ENCODE assay signal across 9 mouse cellular contexts in genomic region chr19:3684414-3684813, GRCm38 (mm10). TPM values are rescaled to one million over a fixed set of nuclear protein-coding genes. Genes with fewer than 3 reads are reported as not detected.
A peak's percentile ranks its signal among the peaks of the same experiment; 100 is the strongest.
DNase-seq lines count a peak whose midpoint lies in the region; ATAC-seq lines count a peak whose summit lies in the region.
"Had no signal": no experiment of that assay in that cellular context is flagged by ENCODE, and none has a peak within 500 bp of the region (broad histone marks: within the 10 kb centered on the region; RNA-seq: fewer than 3 reads in every experiment).

No protein-coding gene starts in this region.

- H3K9ac ChIP-seq in liver, embryonic 11.5 days (ENCODE audit: low read depth, low read length) = no peak overlapping the region
- peak overlapping the region; percentile 91 for H3K9ac ChIP-seq in forebrain, embryonic 11.5 days (ENCODE audit: low read length)
- H3K9ac ChIP-seq in limb, embryonic 13.5 days = peak overlapping the region; percentile 99

- peak overlapping the region; percentile 91 for H3K4me3 ChIP-seq in liver, embryonic 11.5 days (ENCODE audit: low read depth, low read length)
- H3K4me3 ChIP-seq in forebrain, embryonic 11.5 days (ENCODE audit: low read depth, low read length) = peak overlapping the region; percentile 92
- peak overlapping the region; percentile 97 for H3K4me3 ChIP-seq in limb, embryonic 13.5 days

- H3K9me3 ChIP-seq in liver, embryonic 11.5 days (ENCODE audit: control insufficient read depth, low read length) = no peaks in the 10 kb centered on the region
- no peaks in the 10 kb centered on the region for H3K9me3 ChIP-seq in forebrain, embryonic 11.5 days (ENCODE audit: control insufficient read depth, low read length)
- H3K9me3 ChIP-seq in limb, embryonic 13.5 days = no peaks in the 10 kb centered on the region

- 21% methylated on average over 1 of the region's 1 CpGs for WGBS in liver, embryonic 11.5 days
- WGBS in forebrain, embryonic 11.5 days = 6% methylated on average over 1 of the region's 1 CpGs
- 8% methylated on average over 1 of the region's 1 CpGs for WGBS in limb, embryonic 13.5 days

- ATAC-seq in liver, embryonic 11.5 days (replicated peaks; ENCODE audit: low FRiP score) = no peak
- no peak for ATAC-seq in forebrain, embryonic 11.5 days (replicated peaks; ENCODE audit: low FRiP score)
- no peak for ATAC-seq in limb, embryonic 13.5 days (ENCODE audit: low FRiP score, low read depth)
- ATAC-seq in megakaryocyte-erythroid progenitor cell, adult 5-6 weeks (replicated peaks; ENCODE audit: low FRiP score, low TSS enrichment, poor library complexity, severe bottlenecking) = no peak
- no peak for ATAC-seq in granulocyte monocyte progenitor cell, adult 5-6 weeks (replicated peaks; ENCODE audit: poor library complexity, severe bottlenecking)

- peak overlapping the region; percentile 72 for H3K4me2 ChIP-seq in liver, embryonic 11.5 days
- peak overlapping the region; percentile 95; the same call in 1 of the 2 replicates for H3K4me2 ChIP-seq in forebrain, embryonic 11.5 days (ENCODE audit: low read depth, low read length, severe bottlenecking)
- H3K4me2 ChIP-seq in limb, embryonic 13.5 days (replicated peaks) = peak overlapping the region; percentile 96

- H3K4me1 ChIP-seq in liver, embryonic 11.5 days (replicated peaks; ENCODE audit: control insufficient read depth, insufficient read depth, low read length) = peaks cover 51% of the 10 kb centered on the region
- H3K4me1 ChIP-seq in forebrain, embryonic 11.5 days (replicated peaks; ENCODE audit: control insufficient read depth, insufficient read depth, low read length) = peaks cover 13% of the 10 kb centered on the region; the same call in 1 of the 2 replicates
- peaks cover 75% of the 10 kb centered on the region for H3K4me1 ChIP-seq in limb, embryonic 13.5 days

- H3K27me3 ChIP-seq in liver, embryonic 11.5 days (replicated peaks; ENCODE audit: control insufficient read depth, insufficient read depth, low read length) = no peaks in the 10 kb centered on the region
- no peaks in the 10 kb centered on the region for H3K27me3 ChIP-seq in forebrain, embryonic 11.5 days (ENCODE audit: control insufficient read depth, insufficient read depth, low read length)
- H3K27me3 ChIP-seq in limb, embryonic 13.5 days = no peaks in the 10 kb centered on the region

- no peak overlapping the region for H3K27ac ChIP-seq in liver, embryonic 11.5 days (ENCODE audit: low read depth, low read length)
- 0 out of 2 replicates have a peak overlapping the region, but pooled peaks have one; percentile 14 for H3K27ac ChIP-seq in forebrain, embryonic 11.5 days (ENCODE audit: low read depth, low read length)
- H3K27ac ChIP-seq in limb, embryonic 13.5 days = peak overlapping the region; percentile 90

- H3K36me3 ChIP-seq in liver, embryonic 11.5 days (ENCODE audit: control insufficient read depth, insufficient read depth, low read length) = no peaks in the 10 kb centered on the region
- H3K36me3 ChIP-seq in forebrain, embryonic 11.5 days (ENCODE audit: control insufficient read depth, insufficient read depth, low read length) = no peaks in the 10 kb centered on the region
- no peaks in the 10 kb centered on the region for H3K36me3 ChIP-seq in limb, embryonic 13.5 days

- DNase-seq in liver, embryonic 11.5 days (ENCODE audit: low spot score) = no peak
- DNase-seq in liver = no peak
- DNase-seq in forebrain, embryonic 11.5 days (ENCODE audit: low spot score) = no peak
- peak; percentile 30 for DNase-seq in retina, embryonic 14.5 days (ENCODE audit: low spot score)
- no peak for DNase-seq in adrenal gland, adult 18-20 months (ENCODE audit: low spot score in 2 of 2)
- DNase-seq: cerebellum, adult 11-12 months had no signal

RNA-seq across cellular contexts. Expression of gene Lrp5, which starts 1.9 kb away (rescaled TPM):
- polyA plus RNA-seq in liver, embryonic 11.5 days (2014; fragmentation: Nextera tagmentation; extraction: Ambion mirVana) = 5.4 and 6.3 TPM in 2 replicates
- polyA plus RNA-seq in forebrain, embryonic 11.5 days (2014; fragmentation: Nextera tagmentation; extraction: Ambion mirVana) = 4.7 and 5.2 TPM in 2 replicates
- polyA plus RNA-seq in limb, embryonic 13.5 days (2015; fragmentation: Nextera tagmentation; extraction: Ambion mirVana) = 7.1 and 7.7 TPM in 2 replicates
- 100 to 1,000 TPM; 102 to 103 TPM for total RNA-seq in adrenal gland, adult 18-20 months (2021)
- total RNA-seq in megakaryocyte-erythroid progenitor cell, adult 5-6 weeks (2014; fragmentation: Nextera tagmentation) = 7.9 and 10.2 TPM in 2 replicates
- total RNA-seq in megakaryocyte-erythroid progenitor cell, adult 5-6 weeks (2017) = 4.3 and 5.4 TPM in 2 replicates
- 28.0 and 36.6 TPM in 2 replicates for total RNA-seq in granulocyte monocyte progenitor cell, adult 5-6 weeks (2014; fragmentation: Nextera tagmentation)
- total RNA-seq in granulocyte monocyte progenitor cell, adult 5-6 weeks (2017) = 12.5 and 15.1 TPM in 2 replicates

RNA-seq across cellular contexts. Expression of gene 1810055G02Rik, which starts 23.7 kb away (rescaled TPM):
- 27.9 and 31.3 TPM in 2 replicates for polyA plus RNA-seq in liver, embryonic 11.5 days (2014; fragmentation: Nextera tagmentation; extraction: Ambion mirVana)
- 42.3 and 52.1 TPM in 2 replicates for polyA plus RNA-seq in forebrain, embryonic 11.5 days (2014; fragmentation: Nextera tagmentation; extraction: Ambion mirVana)
- 50.3 and 54.4 TPM in 2 replicates for polyA plus RNA-seq in limb, embryonic 13.5 days (2015; fragmentation: Nextera tagmentation; extraction: Ambion mirVana)
- 10 to 100 TPM; 32.5 to 43.3 TPM for total RNA-seq in adrenal gland, adult 18-20 months (2021)
- total RNA-seq in megakaryocyte-erythroid progenitor cell, adult 5-6 weeks (2014; fragmentation: Nextera tagmentation) = 24.0 and 24.9 TPM in 2 replicates
- 3.2 and 9.0 TPM in 2 replicates for total RNA-seq in megakaryocyte-erythroid progenitor cell, adult 5-6 weeks (2017)
- total RNA-seq in granulocyte monocyte progenitor cell, adult 5-6 weeks (2014; fragmentation: Nextera tagmentation) = 10.0 and 13.4 TPM in 2 replicates
- total RNA-seq in granulocyte monocyte progenitor cell, adult 5-6 weeks (2017) = 4.5 and 9.0 TPM in 2 replicates
